Mouse (Mus musculus) liver, embryonic 11.5 days (tissue): ENCODE data around the gene Mycbpap. TPM values are rescaled to one million over a fixed set of nuclear protein-coding genes. Genes with fewer than 3 reads are reported as not detected.

Experiments
- ATAC-seq: fragments of 200-750 bp; cut with Nextera tagmentation; replicated peaks from 2 replicates; pipeline ENCODE4 v1.8.0; 2017; ENCODE audit warnings: moderate number of reproducible peaks, mild to moderate bottlenecking, moderate TSS enrichment, moderate library complexity; ENCODE audit not compliant: low FRiP score
- DNase-seq: peaks from one replicate; pipeline ENCODE4 v3.0.0-alpha.2; 2017; ENCODE audit warnings: low spot score
- H3K27ac ChIP-seq: fragments of 300-500 bp; sonication (generic); 2 replicates; pipeline ENCODE4 v1.5.1; 2014; ENCODE audit warnings: mild to moderate bottlenecking, low read depth, low read length, control low read depth
- H3K27me3 ChIP-seq: fragments of 300-500 bp; sonication (generic); replicated peaks from 2 replicates; pipeline ENCODE4 v1.6.1; 2014; ENCODE audit warnings: low read length, mixed read lengths; ENCODE audit not compliant: control insufficient read depth, insufficient read depth
- H3K36me3 ChIP-seq: fragments of 300-500 bp; sonication (generic); 2 replicates; pipeline ENCODE4 v1.6.1; 2014; ENCODE audit warnings: mild to moderate bottlenecking, low read length, moderate library complexity, mixed read lengths; ENCODE audit not compliant: control insufficient read depth, insufficient read depth
- H3K4me1 ChIP-seq: fragments of 300-500 bp; sonication (generic); replicated peaks from 2 replicates; pipeline ENCODE4 v1.6.1; 2014; ENCODE audit warnings: low read length, mixed read lengths; ENCODE audit not compliant: control insufficient read depth, insufficient read depth
- H3K4me2 ChIP-seq: fragments of 300-500 bp; sonication (generic); 2 replicates; pipeline ENCODE4 v1.6.1; 2014; ENCODE audit warnings: mild to moderate bottlenecking, control low read depth, moderate library complexity
- H3K4me3 ChIP-seq: fragments of 300-500 bp; sonication (generic); 2 replicates; pipeline ENCODE4 v1.5.1; 2014; ENCODE audit warnings: low read depth, low read length, control low read depth
- H3K9ac ChIP-seq: fragments of 300-500 bp; sonication (generic); 2 replicates; pipeline ENCODE4 v1.6.1; 2014; ENCODE audit warnings: low read depth, low read length, control low read depth
- H3K9me3 ChIP-seq: fragments of 300-500 bp; sonication (generic); 2 replicates; pipeline ENCODE4 v1.6.1; 2016; ENCODE audit warnings: low read length, inconsistent platforms, mixed read lengths; ENCODE audit not compliant: control insufficient read depth
- WGBS: fragments of 180-500 bp; shearing (Covaris S2); extraction: QIAGEN DNeasy Blood & Tissue Kit; methylation state at CpG from one replicate; pipeline ENCODE4 v1.1.7; 2014; 5-methylcytosine and 5-hydroxymethylcytosine counted together
- polyA plus RNA-seq: library from polyadenylated mRNA; unstranded; fragments of >200 nt; fragmentation: Nextera tagmentation; extraction: Ambion mirVana; gene quantifications from 2 replicates; pipeline ENCODE4 v1.2.1, GENCODE M21; 2014

Gene Mycbpap
- polyA plus RNA-seq, 1 experiment from 2014 or later = 1.1 TPM

DNA sequence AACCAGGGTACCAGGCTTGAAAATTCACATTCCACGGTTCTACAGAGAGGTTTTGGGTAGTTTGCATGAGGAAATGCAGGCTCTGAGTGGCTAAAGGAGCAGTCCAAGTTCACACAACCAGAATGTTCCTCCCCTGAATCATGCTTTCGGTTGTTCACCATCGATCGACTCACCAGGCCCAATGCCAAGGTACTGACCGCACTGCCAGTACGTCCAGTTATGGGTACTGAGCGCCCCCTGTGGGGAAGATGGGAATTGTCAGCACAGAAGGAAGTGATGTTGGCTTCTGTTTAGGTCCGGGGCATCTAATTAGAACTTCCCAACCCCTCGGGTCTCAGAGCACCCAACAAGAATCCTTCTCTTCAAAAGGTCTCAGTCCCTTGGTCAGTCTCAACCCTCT lies 22.4 kb upstream of the Mycbpap start:
- ATAC-seq (no peak), DNase-seq (no peak)
- Histone ChIP-seq H3K27ac (no peak overlapping the region), H3K9ac (no peak overlapping the region), H3K4me1 (0 out of 2 replicates have a peak, but pooled peaks cover 3% of the 10 kb centered on the region), H3K4me3 (no peak overlapping the region), H3K4me2 (0 out of 2 replicates have a peak overlapping the region, but pooled peaks have one; percentile 3), H3K36me3 (no peaks in the 10 kb centered on the region; the same call in 1 of the 2 replicates), H3K27me3 (no peaks in the 10 kb centered on the region), H3K9me3 (no peaks in the 10 kb centered on the region)
- 45% methylated on average over 9 of the region's 9 CpGs for WGBS

DNA sequence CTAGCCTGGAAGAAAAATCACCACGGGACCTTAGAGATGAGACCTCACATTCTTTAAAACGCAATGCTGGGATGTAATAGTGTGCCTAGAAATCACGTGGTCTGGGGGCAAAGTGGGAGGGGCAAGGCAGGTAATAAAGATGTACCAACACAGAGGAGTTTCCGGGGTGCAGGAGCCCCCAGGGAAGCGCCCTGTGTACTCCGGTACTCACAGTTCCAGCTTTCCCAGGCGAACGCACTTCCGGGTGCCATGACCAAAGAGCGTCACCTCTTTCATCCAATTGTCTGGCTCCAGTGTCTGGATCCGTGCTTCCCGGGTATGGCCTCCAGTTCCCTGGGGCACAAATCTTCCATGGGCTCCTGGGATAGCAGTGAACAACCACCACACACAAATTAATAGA lies 21.8 kb upstream of the Mycbpap start:
- 86% methylated on average over 12 of the region's 12 CpGs for WGBS

GRCm38 (mm10) chr11:94542400-94542799 lies 20.9 kb upstream of the Mycbpap start:
- Histone ChIP-seq H3K9me3 (no peaks in the 10 kb centered on the region), H3K4me3 (no peak overlapping the region), H3K4me1 (no peaks in the 10 kb centered on the region), H3K27ac (no peak overlapping the region), H3K27me3 (no peaks in the 10 kb centered on the region), H3K4me2 (no peak overlapping the region), H3K9ac (no peak overlapping the region), H3K36me3 (no peaks in the 10 kb centered on the region; the same call in 1 of the 2 replicates)
- 85% methylated on average over 4 of the region's 4 CpGs for WGBS
- no peak for DNase-seq
- no peak for ATAC-seq

More for the DNA sequence above, 21.8 kb upstream of the Mycbpap start:
- Histone ChIP-seq H3K36me3 (no peaks in the 10 kb centered on the region; the same call in 1 of the 2 replicates), H3K4me2 (no peak overlapping the region), H3K27ac (no peak overlapping the region), H3K27me3 (no peaks in the 10 kb centered on the region), H3K4me1 (0 out of 2 replicates have a peak, but pooled peaks cover 3% of the 10 kb centered on the region), H3K9me3 (no peaks in the 10 kb centered on the region), H3K9ac (no peak overlapping the region), H3K4me3 (no peak overlapping the region)
- ATAC-seq (no peak), DNase-seq (no peak)

DNA sequence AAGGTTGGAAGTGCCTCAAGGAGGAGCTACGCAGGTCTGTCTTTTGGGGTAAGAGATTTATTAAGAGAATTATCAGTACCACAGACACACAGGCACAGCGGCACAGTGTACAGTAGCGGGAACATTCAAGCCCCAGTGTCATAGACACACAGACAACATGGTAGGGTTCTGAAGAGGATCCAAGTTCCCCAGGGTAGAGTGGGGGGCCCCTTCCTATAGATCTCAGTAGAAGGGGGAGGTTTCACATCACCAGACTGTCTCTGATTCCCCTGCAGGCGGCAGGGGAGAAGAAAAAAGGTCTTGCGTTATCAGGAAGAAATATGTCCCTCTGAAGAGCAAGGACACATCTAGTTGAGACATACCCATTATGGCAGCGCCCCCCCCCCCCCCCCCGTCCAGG lies 18.2 kb upstream of the Mycbpap start:
- H3K27ac ChIP-seq = no peak overlapping the region
- H3K27me3 ChIP-seq = no peaks in the 10 kb centered on the region
- H3K36me3 ChIP-seq = no peaks in the 10 kb centered on the region; the same call in 1 of the 2 replicates
- H3K9me3 ChIP-seq = no peaks in the 10 kb centered on the region
- no peak for ATAC-seq
- no peak overlapping the region for H3K4me2 ChIP-seq
- no peaks in the 10 kb centered on the region for H3K4me1 ChIP-seq
- no peak for DNase-seq
- no peak overlapping the region for H3K9ac ChIP-seq
- WGBS = 83% methylated on average over 7 of the region's 7 CpGs
- no peak overlapping the region for H3K4me3 ChIP-seq

DNA sequence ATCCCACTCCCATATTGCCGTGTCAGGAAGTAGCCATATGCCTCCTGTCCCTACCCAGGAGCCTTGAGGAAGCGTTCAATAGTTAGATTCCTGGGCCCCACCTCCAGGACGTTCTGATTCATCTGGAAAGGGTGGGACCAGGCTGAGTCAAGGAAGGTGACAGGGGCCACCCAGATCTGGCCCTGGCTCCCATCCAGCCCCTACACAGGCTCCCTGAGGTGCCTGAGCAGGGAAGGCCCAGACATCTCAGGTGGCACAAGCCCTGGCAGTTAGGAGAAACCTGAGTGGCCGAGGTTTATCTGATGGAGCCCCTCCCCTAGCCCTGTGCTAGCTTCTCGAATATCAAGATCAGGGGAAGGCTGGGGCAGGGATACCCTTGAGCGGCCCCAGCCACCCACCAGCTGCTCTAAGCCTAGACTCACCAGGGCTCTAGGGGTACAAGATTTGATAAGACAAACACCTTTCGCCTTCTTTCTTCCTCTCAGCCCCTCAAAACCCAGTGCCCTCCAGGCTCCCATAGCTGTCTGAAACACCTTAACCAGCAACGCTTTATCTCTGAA lies 17.3 kb upstream of the Mycbpap start:
- H3K9me3 ChIP-seq = no peaks in the 10 kb centered on the region
- no peak overlapping the region for H3K4me2 ChIP-seq
- no peak for DNase-seq
- no peak for ATAC-seq
- H3K4me3 ChIP-seq = no peak overlapping the region
- no peaks in the 10 kb centered on the region; the same call in 1 of the 2 replicates for H3K36me3 ChIP-seq
- WGBS = 57% methylated on average over 8 of the region's 8 CpGs
- no peak overlapping the region for H3K9ac ChIP-seq
- no peaks in the 10 kb centered on the region for H3K4me1 ChIP-seq
- H3K27me3 ChIP-seq = no peaks in the 10 kb centered on the region
- no peak overlapping the region for H3K27ac ChIP-seq

DNA sequence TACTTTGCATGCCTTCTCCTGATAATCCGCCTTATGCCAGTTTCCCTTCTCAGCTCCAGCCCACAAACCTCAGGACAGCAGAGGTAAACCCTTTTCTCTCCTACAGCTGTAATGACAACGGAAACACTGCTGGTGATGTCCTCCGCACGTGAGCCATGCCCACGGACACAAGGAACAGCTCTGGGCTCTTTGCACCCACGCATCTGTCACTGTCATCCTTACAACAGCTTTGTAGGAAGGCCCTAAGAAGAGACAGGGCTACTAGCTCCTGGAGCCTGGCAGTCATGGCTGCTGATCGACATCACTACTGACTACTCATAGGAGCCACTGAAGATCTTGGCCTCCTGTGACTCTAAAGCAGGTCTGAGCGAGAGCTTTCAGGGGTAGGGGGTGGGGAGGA lies 11.6 kb upstream of the Mycbpap start:
- Histone ChIP-seq H3K9me3 (no peaks in the 10 kb centered on the region), H3K4me3 (no peak overlapping the region), H3K27ac (no peak overlapping the region), H3K4me1 (no peaks in the 10 kb centered on the region), H3K4me2 (no peak overlapping the region), H3K9ac (no peak overlapping the region), H3K36me3 (no peaks in the 10 kb centered on the region), H3K27me3 (no peaks in the 10 kb centered on the region)
- DNase-seq (no peak), ATAC-seq (no peak)
- 69% methylated on average over 8 of the region's 8 CpGs for whole genome bisulfite sequencing

GRCm38 (mm10) chr11:94528879-94529278 lies 7.3 kb upstream of the Mycbpap start:
- Histone ChIP-seq H3K4me2 (no peak overlapping the region), H3K9me3 (no peaks in the 10 kb centered on the region), H3K4me1 (no peaks in the 10 kb centered on the region), H3K4me3 (no peak overlapping the region), H3K27ac (no peak overlapping the region), H3K9ac (no peak overlapping the region), H3K36me3 (no peaks in the 10 kb centered on the region), H3K27me3 (no peaks in the 10 kb centered on the region)
- ATAC-seq (no peak), DNase-seq (no peak)
- WGBS = 51% methylated on average over 3 of the region's 3 CpGs

DNA sequence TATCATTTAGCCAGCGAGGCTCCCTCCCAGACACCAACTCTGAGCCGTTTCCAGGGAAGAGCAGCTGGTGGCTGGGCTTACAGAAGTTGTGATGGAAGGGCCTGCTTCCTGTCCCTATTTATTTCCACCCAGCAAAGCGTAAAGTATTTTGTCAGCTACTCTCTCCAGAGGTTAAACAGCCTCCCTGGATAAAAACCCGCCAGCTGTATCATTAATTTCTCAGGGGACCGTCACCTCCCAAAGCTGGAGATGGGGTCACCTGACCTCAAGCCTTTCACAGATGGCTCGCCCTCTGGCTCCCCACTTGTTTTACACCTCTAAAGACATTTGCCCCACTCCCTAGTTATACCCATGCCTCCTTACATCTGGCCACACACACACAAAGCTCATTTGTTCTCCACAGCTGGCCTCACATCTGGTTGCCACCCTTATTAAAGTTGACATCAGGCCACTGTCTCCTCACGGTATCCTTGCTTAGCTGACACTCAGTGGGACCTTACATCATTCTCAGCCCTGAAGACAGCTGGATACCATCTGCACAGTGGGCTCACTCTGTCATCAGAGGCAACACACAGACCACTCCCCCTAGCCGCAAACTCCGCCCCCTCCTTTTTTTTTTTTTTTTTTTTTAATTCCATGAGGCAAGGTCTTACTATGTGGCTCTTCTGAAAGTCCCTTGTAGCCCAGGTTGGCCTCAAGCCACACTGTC lies 4.8 kb upstream of the Mycbpap start:
- no peak overlapping the region for H3K4me2 ChIP-seq
- no peak overlapping the region for H3K27ac ChIP-seq
- ATAC-seq (no peak; the same call in 1 of the 2 replicates), DNase-seq (no peak)
- no peak overlapping the region for H3K4me3 ChIP-seq
- H3K9me3 ChIP-seq = no peaks in the 10 kb centered on the region
- H3K36me3 ChIP-seq = no peaks in the 10 kb centered on the region
- H3K27me3 ChIP-seq = no peaks in the 10 kb centered on the region
- H3K4me1 ChIP-seq = no peaks in the 10 kb centered on the region
- H3K9ac ChIP-seq = no peak overlapping the region
- 60% methylated on average over 9 of the region's 9 CpGs for WGBS

DNA sequence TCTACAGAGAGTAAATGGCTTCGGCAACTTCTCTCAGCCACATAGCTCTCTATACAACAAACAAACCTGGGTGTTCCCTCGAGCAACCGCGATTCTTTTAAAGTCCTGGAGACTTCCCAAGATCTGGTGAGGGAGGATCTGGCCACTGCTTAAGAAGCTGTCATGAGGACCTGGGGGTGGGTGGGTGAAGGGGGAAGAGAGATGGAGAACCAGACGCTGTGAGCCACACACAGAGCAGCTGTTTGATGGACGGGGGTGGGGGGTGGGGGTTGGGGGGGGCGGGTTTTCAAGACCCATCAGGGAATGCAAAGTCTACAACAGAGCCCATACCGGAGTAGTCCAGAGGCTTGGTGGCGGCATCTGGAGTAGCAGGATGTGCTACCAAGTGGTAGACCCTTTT lies 8.1 kb downstream of the Mycbpap start:
- Histone ChIP-seq H3K4me2 (no peak overlapping the region), H3K27ac (no peak overlapping the region), H3K27me3 (peaks cover 2% of the 10 kb centered on the region; the same call in 1 of the 2 replicates), H3K9ac (no peak overlapping the region), H3K36me3 (no peaks in the 10 kb centered on the region), H3K4me3 (no peak overlapping the region), H3K9me3 (no peaks in the 10 kb centered on the region), H3K4me1 (no peaks in the 10 kb centered on the region)
- ATAC-seq = no peak
- WGBS = 59% methylated on average over 9 of the region's 9 CpGs
- no peak for DNase-seq
